Mouse (Mus musculus): Measurements from ENCODE around the gene Spout1. TPM values are rescaled to one million over a fixed set of nuclear protein-coding genes. Genes with fewer than 3 reads are reported as not detected.

Spout1 gene
- polyA plus RNA-seq (2016; fragmentation: Nextera tagmentation; extraction: Ambion mirVana): 87.1 and 90.3 TPM in 2 replicates

GRCm38 (mm10) chr2:30177700-30178675, at the start of gene Spout1:
Gene Spout1, minus strand, starts transcription at chr2:30178459.
- ATAC-seq (ENCODE audit: insufficient number of reproducible peaks, insufficient read depth, low FRiP score, low TSS enrichment): peak; percentile 93
- peaks cover 10% of the 10 kb centered on the region for H3K4me1 ChIP-seq
- peak within 1 kb of the TSS; percentile 72 for H3K9ac ChIP-seq
- peaks cover 37% of the 10 kb centered on the region for H3K36me3 ChIP-seq
- peak within 1 kb of the TSS; percentile 59 for H3K4me3 ChIP-seq
- H3K27me3 ChIP-seq: no peaks in the 10 kb centered on the region
- WGBS: 3% methylated on average over 54 of the region's 54 CpGs
- H3K4me2 ChIP-seq (replicated peaks): peak within 1 kb of the TSS; percentile 75
- H3K9me3 ChIP-seq: no peaks in the 10 kb centered on the region
- no peak within 1 kb of the TSS for H3K27ac ChIP-seq

- H3K4me3 ChIP-seq: no peak overlapping the region
- ATAC-seq (ENCODE audit: insufficient number of reproducible peaks, insufficient read depth, low FRiP score, low TSS enrichment): no peak
- WGBS: 94% methylated on average over 5 of the region's 5 CpGs
Observed at GRCm38 (mm10) chr2:30216293-30216692, 38.0 kb upstream of the Spout1 start.

GRCm38 (mm10) chr2:30215493-30215892, 37.2 kb upstream of the Spout1 start:
- Histone ChIP-seq H3K4me2 (replicated peaks) (no peak overlapping the region), H3K27me3 (no peaks in the 10 kb centered on the region), H3K9ac (no peak overlapping the region), H3K27ac (no peak overlapping the region), H3K36me3 (no peaks in the 10 kb centered on the region), H3K4me3 (no peak overlapping the region), H3K4me1 (no peaks in the 10 kb centered on the region), H3K9me3 (no peaks in the 10 kb centered on the region)
- ATAC-seq (ENCODE audit: insufficient number of reproducible peaks, insufficient read depth, low FRiP score, low TSS enrichment): no peak
- 79% methylated on average over 6 of the region's 6 CpGs for WGBS

More at GRCm38 (mm10) chr2:30216293-30216692, 38.0 kb upstream of the Spout1 start:
- Histone ChIP-seq H3K27me3 (no peaks in the 10 kb centered on the region), H3K36me3 (no peaks in the 10 kb centered on the region), H3K4me1 (no peaks in the 10 kb centered on the region), H3K9me3 (no peaks in the 10 kb centered on the region), H3K9ac (no peak overlapping the region), H3K4me2 (replicated peaks) (no peak overlapping the region), H3K27ac (no peak overlapping the region)

- Histone ChIP-seq H3K9ac (no peak overlapping the region), H3K27ac (no peak overlapping the region), H3K9me3 (no peaks in the 10 kb centered on the region), H3K4me1 (no peaks in the 10 kb centered on the region), H3K36me3 (no peaks in the 10 kb centered on the region), H3K27me3 (no peaks in the 10 kb centered on the region), H3K4me2 (replicated peaks) (no peak overlapping the region), H3K4me3 (no peak overlapping the region)
- no peak for ATAC-seq (ENCODE audit: insufficient number of reproducible peaks, insufficient read depth, low FRiP score, low TSS enrichment)
- WGBS: 92% methylated on average over 3 of the region's 3 CpGs
Observed at GRCm38 (mm10) chr2:30214745-30215144, 36.5 kb upstream of the Spout1 start.

GRCm38 (mm10) chr2:30212951-30213350, 34.7 kb upstream of the Spout1 start:
- no peaks in the 10 kb centered on the region for H3K4me1 ChIP-seq
- no peak overlapping the region for H3K9ac ChIP-seq
- ATAC-seq (ENCODE audit: insufficient number of reproducible peaks, insufficient read depth, low FRiP score, low TSS enrichment): no peak
- H3K27me3 ChIP-seq: no peaks in the 10 kb centered on the region
- H3K36me3 ChIP-seq: no peaks in the 10 kb centered on the region
- H3K27ac ChIP-seq: no peak overlapping the region
- no peaks in the 10 kb centered on the region for H3K9me3 ChIP-seq
- no peak overlapping the region for H3K4me2 ChIP-seq (replicated peaks)
- WGBS: 71% methylated on average over 1 of the region's 1 CpGs
- H3K4me3 ChIP-seq: no peak overlapping the region

- no peaks in the 10 kb centered on the region for H3K36me3 ChIP-seq
- no peak overlapping the region for H3K4me3 ChIP-seq
- no peak overlapping the region for H3K27ac ChIP-seq
- no peaks in the 10 kb centered on the region for H3K9me3 ChIP-seq
- ATAC-seq (ENCODE audit: insufficient number of reproducible peaks, insufficient read depth, low FRiP score, low TSS enrichment): no peak
- no peak overlapping the region for H3K9ac ChIP-seq
- no peaks in the 10 kb centered on the region for H3K4me1 ChIP-seq
- 74% methylated on average over 4 of the region's 4 CpGs for WGBS
- no peaks in the 10 kb centered on the region for H3K27me3 ChIP-seq
- no peak overlapping the region for H3K4me2 ChIP-seq (replicated peaks)
Observed at GRCm38 (mm10) chr2:30212169-30212545, 33.9 kb upstream of the Spout1 start.

- Histone ChIP-seq H3K4me1 (no peaks in the 10 kb centered on the region), H3K27me3 (no peaks in the 10 kb centered on the region), H3K36me3 (no peaks in the 10 kb centered on the region), H3K9ac (no peak overlapping the region), H3K4me2 (replicated peaks) (no peak overlapping the region), H3K4me3 (no peak overlapping the region), H3K27ac (no peak overlapping the region), H3K9me3 (no peaks in the 10 kb centered on the region)
- ATAC-seq (ENCODE audit: insufficient number of reproducible peaks, insufficient read depth, low FRiP score, low TSS enrichment): no peak
- WGBS: 72% methylated on average over 6 of the region's 6 CpGs
Observed at GRCm38 (mm10) chr2:30211408-30212168, 33.3 kb upstream of the Spout1 start.

GRCm38 (mm10) chr2:30207886-30208285, 29.6 kb upstream of the Spout1 start:
- Histone ChIP-seq H3K27ac (no peak overlapping the region), H3K9ac (no peak overlapping the region), H3K9me3 (no peaks in the 10 kb centered on the region), H3K27me3 (no peaks in the 10 kb centered on the region), H3K36me3 (no peaks in the 10 kb centered on the region), H3K4me1 (peaks cover 10% of the 10 kb centered on the region), H3K4me2 (replicated peaks) (no peak overlapping the region), H3K4me3 (no peak overlapping the region)
- 69% methylated on average over 5 of the region's 5 CpGs for WGBS
- ATAC-seq (ENCODE audit: insufficient number of reproducible peaks, insufficient read depth, low FRiP score, low TSS enrichment): no peak

GRCm38 (mm10) chr2:30207401-30207800, 29.1 kb upstream of the Spout1 start:
- 83% methylated on average over 4 of the region's 4 CpGs for WGBS
- H3K27me3 ChIP-seq: no peaks in the 10 kb centered on the region
- no peak overlapping the region for H3K9ac ChIP-seq
- no peaks in the 10 kb centered on the region for H3K9me3 ChIP-seq
- no peak overlapping the region for H3K27ac ChIP-seq
- H3K4me3 ChIP-seq: no peak overlapping the region
- ATAC-seq (ENCODE audit: insufficient number of reproducible peaks, insufficient read depth, low FRiP score, low TSS enrichment): no peak
- H3K4me2 ChIP-seq (replicated peaks): no peak overlapping the region
- H3K36me3 ChIP-seq: no peaks in the 10 kb centered on the region
- H3K4me1 ChIP-seq: peaks cover 10% of the 10 kb centered on the region

- no peaks in the 10 kb centered on the region for H3K27me3 ChIP-seq
- H3K4me2 ChIP-seq (replicated peaks): peak within 1 kb of the TSS; percentile 82
- peaks cover 10% of the 10 kb centered on the region for H3K4me1 ChIP-seq
- H3K9me3 ChIP-seq: no peaks in the 10 kb centered on the region
- peak; percentile 95 for ATAC-seq (ENCODE audit: insufficient number of reproducible peaks, insufficient read depth, low FRiP score, low TSS enrichment)
- peak within 1 kb of the TSS; percentile 74 for H3K4me3 ChIP-seq
- H3K27ac ChIP-seq: peak within 1 kb of the TSS; percentile 60
- H3K36me3 ChIP-seq: no peaks in the 10 kb centered on the region
- WGBS: under 1% methylated on average over 44 of the region's 44 CpGs
- H3K9ac ChIP-seq: peak within 1 kb of the TSS; percentile 57
Observed at GRCm38 (mm10) chr2:30205629-30206357, 27.5 kb upstream of the Spout1 start, which contains the start of gene Kyat1. Gene Kyat1, minus strand, starts transcription at chr2:30205847.

- H3K36me3 ChIP-seq: no peaks in the 10 kb centered on the region
- peaks cover 10% of the 10 kb centered on the region for H3K4me1 ChIP-seq
- H3K4me2 ChIP-seq (replicated peaks): peak overlapping the region; percentile 82
- H3K9me3 ChIP-seq: no peaks in the 10 kb centered on the region
- H3K4me3 ChIP-seq: peak overlapping the region; percentile 74
- peak; percentile 73 for ATAC-seq (ENCODE audit: insufficient number of reproducible peaks, insufficient read depth, low FRiP score, low TSS enrichment)
- no peaks in the 10 kb centered on the region for H3K27me3 ChIP-seq
- H3K27ac ChIP-seq: peak overlapping the region; percentile 60
- peak overlapping the region; percentile 57 for H3K9ac ChIP-seq
- WGBS: 1% methylated on average over 13 of the region's 13 CpGs
Observed at GRCm38 (mm10) chr2:30205255-30205628, 27.0 kb upstream of the Spout1 start.
